Mouse (Mus musculus) thymus, adult 2 months (tissue): ENCODE results near the gene Gm37240. TPM values are rescaled to one million over a fixed set of nuclear protein-coding genes. Genes with fewer than 3 reads are reported as not detected.

ENCODE experiments used
- DNase-seq: peaks from one replicate; pipeline ENCODE4 v3.0.0; 2021
- H3K27ac ChIP-seq: fragments of 200-500 bp; 2 replicates; pipeline ENCODE4 v1.5.1; 2012; ENCODE audit warnings: low read length, control low read depth; ENCODE audit not compliant: control insufficient read depth, insufficient read depth
- H3K27me3 ChIP-seq: fragments of 200-500 bp; 2 replicates; pipeline ENCODE4 v1.6.1; 2012; ENCODE audit warnings: mild to moderate bottlenecking, low read length, moderate library complexity, mixed read lengths; ENCODE audit not compliant: control insufficient read depth, insufficient read depth
- H3K36me3 ChIP-seq: fragments of 200-500 bp; 2 replicates; pipeline ENCODE4 v1.6.1; 2012; ENCODE audit warnings: mild to moderate bottlenecking, low read length, moderate library complexity; ENCODE audit not compliant: control insufficient read depth, insufficient read depth
- H3K4me1 ChIP-seq: fragments of 200-500 bp; replicated peaks from 2 replicates; pipeline ENCODE4 v1.6.1; 2012; ENCODE audit warnings: low read length; ENCODE audit not compliant: control insufficient read depth, insufficient read depth
- H3K4me3 ChIP-seq: fragments of 200-500 bp; 2 replicates; pipeline ENCODE4 v1.5.1; 2012; ENCODE audit warnings: mild to moderate bottlenecking, low read length, control low read depth, moderate library complexity; ENCODE audit not compliant: control insufficient read depth, insufficient read depth
- CTCF ChIP-seq: fragments of 200-500 bp; IDR thresholded peaks from 2 replicates; pipeline ENCODE4 v1.5.1; 2012; ENCODE audit warnings: mild to moderate bottlenecking, control low read depth, low read length, moderate library complexity, borderline replicate concordance; ENCODE audit not compliant: control insufficient read depth, poor library complexity, insufficient read depth; ENCODE audit errors: extremely low read depth
- POLR2A ChIP-seq: fragments of 200-500 bp; IDR thresholded peaks from 2 replicates; pipeline ENCODE4 v1.6.1; 2012; ENCODE audit warnings: mild to moderate bottlenecking, low read length, control low read depth, moderate library complexity; ENCODE audit not compliant: control insufficient read depth, poor library complexity, insufficient read depth; ENCODE audit errors: extremely low read depth
- WGBS: fragments of 180-500 bp; shearing (Covaris S2); methylation state at CpG from one replicate; pipeline ENCODE4 v1.1.7; 2018; 5-methylcytosine and 5-hydroxymethylcytosine counted together
- polyA plus RNA-seq: library from polyadenylated mRNA; depleted of rRNA; stranded (reverse); fragments of >200 nt; gene quantifications from 2 replicates; pipeline ENCODE4 v1.2.3, GENCODE M21; 2012

Gene Gm37240
- polyA plus RNA-seq, 1 experiment = 7.0 TPM

GRCm38 (mm10) chr3:84787914-84788313, 1099.4 kb downstream of the Gm37240 start:
- no peaks in the 10 kb centered on the region for H3K27me3 ChIP-seq
- whole genome bisulfite sequencing = 85% methylated on average over 4 of the region's 4 CpGs
- no peak for TF ChIP-seq POLR2A
- no peak for TF ChIP-seq CTCF
- H3K4me1 ChIP-seq = 0 out of 2 replicates have a peak, but pooled peaks cover 4% of the 10 kb centered on the region
- H3K27ac ChIP-seq = no peak overlapping the region
- no peak overlapping the region for H3K4me3 ChIP-seq
- no peak for DNase-seq
- H3K36me3 ChIP-seq = no peaks in the 10 kb centered on the region

- peaks cover 5% of the 10 kb centered on the region for H3K4me1 ChIP-seq
Observed at GRCm38 (mm10) chr3:84776084-84776483, 1111.2 kb downstream of the Gm37240 start.

DNA sequence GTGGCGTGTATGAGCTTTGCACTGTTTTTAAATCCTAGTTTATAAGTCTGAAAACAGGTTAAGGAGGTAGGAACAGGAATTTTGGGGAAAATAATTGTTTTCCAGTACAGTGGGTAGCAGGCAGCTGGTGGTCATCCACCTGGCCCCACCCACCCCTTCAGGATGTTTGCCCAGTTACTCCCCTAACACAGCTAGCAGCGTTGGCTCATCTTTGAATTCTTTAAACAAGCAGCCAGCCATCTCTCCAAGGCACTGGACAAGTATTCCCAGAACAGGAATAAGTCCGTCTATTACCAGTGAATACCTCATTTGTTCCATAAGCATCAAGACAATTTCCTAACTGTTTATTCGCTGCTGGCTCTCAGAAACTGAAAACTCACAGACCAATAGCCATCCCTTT, 1111.7 kb downstream of the Gm37240 start:
- H3K4me3 ChIP-seq = no peak overlapping the region
- WGBS = 95% methylated on average over 4 of the region's 4 CpGs
- no peaks in the 10 kb centered on the region for H3K27me3 ChIP-seq
- TF ChIP-seq POLR2A (no peak), CTCF (no peak)
- no peak overlapping the region for H3K27ac ChIP-seq
- no peaks in the 10 kb centered on the region for H3K36me3 ChIP-seq
- no peak for DNase-seq
- peaks cover 8% of the 10 kb centered on the region for H3K4me1 ChIP-seq

More at GRCm38 (mm10) chr3:84776084-84776483, 1111.2 kb downstream of the Gm37240 start:
- TF ChIP-seq POLR2A = no peak
- no peak for TF ChIP-seq CTCF
- no peak overlapping the region for H3K27ac ChIP-seq
- H3K27me3 ChIP-seq = no peaks in the 10 kb centered on the region
- WGBS = 97% methylated on average over 1 of the region's 1 CpGs
- no peak for DNase-seq
- H3K36me3 ChIP-seq = no peaks in the 10 kb centered on the region
- H3K4me3 ChIP-seq = no peak overlapping the region

GRCm38 (mm10) chr3:84775067-84775423, 1112.3 kb downstream of the Gm37240 start:
- 97% methylated on average over 6 of the region's 6 CpGs for WGBS
- no peaks in the 10 kb centered on the region for H3K36me3 ChIP-seq
- H3K4me3 ChIP-seq = no peak overlapping the region
- no peak for DNase-seq
- no peaks in the 10 kb centered on the region for H3K27me3 ChIP-seq
- H3K4me1 ChIP-seq = peaks cover 12% of the 10 kb centered on the region
- no peak overlapping the region for H3K27ac ChIP-seq
- TF ChIP-seq POLR2A = no peak
- TF ChIP-seq CTCF = no peak

GRCm38 (mm10) chr3:84774246-84775066, 1112.9 kb downstream of the Gm37240 start:
- no peak for DNase-seq
- Histone ChIP-seq H3K27me3 (no peaks in the 10 kb centered on the region), H3K27ac (no peak overlapping the region), H3K4me1 (peaks cover 14% of the 10 kb centered on the region), H3K36me3 (no peaks in the 10 kb centered on the region), H3K4me3 (no peak overlapping the region)
- TF ChIP-seq POLR2A (no peak), CTCF (no peak)
- WGBS = 73% methylated on average over 8 of the region's 8 CpGs

GRCm38 (mm10) chr3:84771980-84772379, 1115.3 kb downstream of the Gm37240 start:
- no peak for DNase-seq
- Histone ChIP-seq H3K27me3 (no peaks in the 10 kb centered on the region), H3K4me1 (peaks cover 13% of the 10 kb centered on the region), H3K27ac (no peak overlapping the region), H3K4me3 (no peak overlapping the region), H3K36me3 (no peaks in the 10 kb centered on the region)
- WGBS = 54% methylated on average over 2 of the region's 2 CpGs
- TF ChIP-seq POLR2A (no peak), CTCF (no peak)
